Mouse (Mus musculus): ENCODE measurements at regions not wholly inside any gene's neighbourhood (a gene's known extent, or its start where the extent isn't known, plus 50 kb on each side); places are given as distances from the start of the nearest gene placed in this dataset.

GRCm38 (mm10) chr6:91573487-91573886, 57.8 kb downstream of the Lsm3 start:
- Histone ChIP-seq H3K4me1 (ENCODE audit: control insufficient read depth, insufficient read depth, low read length) (no peaks in the 10 kb centered on the region), H3K36me3 (ENCODE audit: control insufficient read depth, insufficient read depth, low read length) (no peaks in the 10 kb centered on the region), H3K9me3 (replicated peaks; ENCODE audit: control insufficient read depth, low read length) (no peaks in the 10 kb centered on the region), H3K4me2 (ENCODE audit: low read depth, low read length) (no peak overlapping the region), H3K27ac (ENCODE audit: low read length) (no peak overlapping the region), H3K27me3 (ENCODE audit: control insufficient read depth, insufficient read depth, low read length) (no peaks in the 10 kb centered on the region), H3K4me3 (replicated peaks; ENCODE audit: low read length) (no peak overlapping the region), H3K9ac (ENCODE audit: low read length) (no peak overlapping the region)
- ATAC-seq (ENCODE audit: insufficient read depth, low FRiP score) = no peak
- 84% methylated on average over 8 of the region's 8 CpGs for WGBS

GRCm38 (mm10) chr6:91574414-91574813, 58.7 kb downstream of the Lsm3 start:
- Histone ChIP-seq H3K4me2 (ENCODE audit: low read depth, low read length) (no peak overlapping the region), H3K4me3 (replicated peaks; ENCODE audit: low read length) (no peak overlapping the region), H3K36me3 (ENCODE audit: control insufficient read depth, insufficient read depth, low read length) (no peaks in the 10 kb centered on the region), H3K9ac (ENCODE audit: low read length) (no peak overlapping the region), H3K4me1 (ENCODE audit: control insufficient read depth, insufficient read depth, low read length) (no peaks in the 10 kb centered on the region), H3K27ac (ENCODE audit: low read length) (no peak overlapping the region), H3K9me3 (replicated peaks; ENCODE audit: control insufficient read depth, low read length) (no peaks in the 10 kb centered on the region), H3K27me3 (ENCODE audit: control insufficient read depth, insufficient read depth, low read length) (no peaks in the 10 kb centered on the region)
- no peak for ATAC-seq (ENCODE audit: insufficient read depth, low FRiP score)
- WGBS = 82% methylated on average over 10 of the region's 10 CpGs

- Histone ChIP-seq H3K27me3 (ENCODE audit: control insufficient read depth, insufficient read depth, low read length) (no peaks in the 10 kb centered on the region), H3K9ac (ENCODE audit: low read length) (no peak overlapping the region), H3K4me1 (ENCODE audit: control insufficient read depth, insufficient read depth, low read length) (no peaks in the 10 kb centered on the region), H3K9me3 (replicated peaks; ENCODE audit: control insufficient read depth, low read length) (no peaks in the 10 kb centered on the region), H3K36me3 (ENCODE audit: control insufficient read depth, insufficient read depth, low read length) (no peaks in the 10 kb centered on the region), H3K4me3 (replicated peaks; ENCODE audit: low read length) (no peak overlapping the region), H3K27ac (ENCODE audit: low read length) (no peak overlapping the region), H3K4me2 (ENCODE audit: low read depth, low read length) (no peak overlapping the region)
- 60% methylated on average over 4 of the region's 4 CpGs for WGBS
- peak; percentile 63; the same call in 1 of the 2 replicates for ATAC-seq (ENCODE audit: insufficient read depth, low FRiP score)
These were observed 60.1 kb downstream of the Lsm3 start for GRCm38 (mm10) chr6:91575662-91576364.

- Histone ChIP-seq H3K27me3 (ENCODE audit: control insufficient read depth, insufficient read depth, low read length) (no peaks in the 10 kb centered on the region), H3K4me3 (replicated peaks; ENCODE audit: low read length) (no peak overlapping the region), H3K4me2 (ENCODE audit: low read depth, low read length) (no peak overlapping the region), H3K36me3 (ENCODE audit: control insufficient read depth, insufficient read depth, low read length) (no peaks in the 10 kb centered on the region), H3K27ac (ENCODE audit: low read length) (no peak overlapping the region), H3K4me1 (ENCODE audit: control insufficient read depth, insufficient read depth, low read length) (no peaks in the 10 kb centered on the region), H3K9me3 (replicated peaks; ENCODE audit: control insufficient read depth, low read length) (no peaks in the 10 kb centered on the region), H3K9ac (ENCODE audit: low read length) (no peak overlapping the region)
- 41% methylated on average over 15 of the region's 15 CpGs for WGBS
- no peak for ATAC-seq (ENCODE audit: insufficient read depth, low FRiP score)
These were observed 61.2 kb downstream of the Lsm3 start for GRCm38 (mm10) chr6:91576906-91577305.

GRCm38 (mm10) chr6:91579666-91580065, 63.9 kb downstream of the Lsm3 start:
- no peaks in the 10 kb centered on the region for H3K4me1 ChIP-seq (ENCODE audit: control insufficient read depth, insufficient read depth, low read length)
- H3K27ac ChIP-seq (ENCODE audit: low read length) = no peak overlapping the region
- H3K9ac ChIP-seq (ENCODE audit: low read length) = no peak overlapping the region
- ATAC-seq (ENCODE audit: insufficient read depth, low FRiP score) = no peak
- 77% methylated on average over 10 of the region's 10 CpGs for WGBS
- H3K9me3 ChIP-seq (replicated peaks; ENCODE audit: control insufficient read depth, low read length) = no peaks in the 10 kb centered on the region
- H3K4me2 ChIP-seq (ENCODE audit: low read depth, low read length) = no peak overlapping the region
- H3K4me3 ChIP-seq (replicated peaks; ENCODE audit: low read length) = no peak overlapping the region
- H3K36me3 ChIP-seq (ENCODE audit: control insufficient read depth, insufficient read depth, low read length) = no peaks in the 10 kb centered on the region
- no peaks in the 10 kb centered on the region for H3K27me3 ChIP-seq (ENCODE audit: control insufficient read depth, insufficient read depth, low read length)

- H3K36me3 ChIP-seq (ENCODE audit: control insufficient read depth, insufficient read depth, low read length) = no peaks in the 10 kb centered on the region
- no peaks in the 10 kb centered on the region for H3K4me1 ChIP-seq (ENCODE audit: control insufficient read depth, insufficient read depth, low read length)
- WGBS = 86% methylated on average over 6 of the region's 6 CpGs
- H3K4me2 ChIP-seq (ENCODE audit: low read depth, low read length) = no peak overlapping the region
- ATAC-seq (ENCODE audit: insufficient read depth, low FRiP score) = no peak
- H3K9me3 ChIP-seq (replicated peaks; ENCODE audit: control insufficient read depth, low read length) = no peaks in the 10 kb centered on the region
- no peak overlapping the region for H3K27ac ChIP-seq (ENCODE audit: low read length)
- no peaks in the 10 kb centered on the region for H3K27me3 ChIP-seq (ENCODE audit: control insufficient read depth, insufficient read depth, low read length)
- no peak overlapping the region for H3K4me3 ChIP-seq (replicated peaks; ENCODE audit: low read length)
- H3K9ac ChIP-seq (ENCODE audit: low read length) = no peak overlapping the region
These were observed 64.9 kb downstream of the Lsm3 start for GRCm38 (mm10) chr6:91580607-91581006.

- Histone ChIP-seq H3K36me3 (ENCODE audit: control insufficient read depth, insufficient read depth, low read length) (no peaks in the 10 kb centered on the region), H3K27me3 (ENCODE audit: control insufficient read depth, insufficient read depth, low read length) (no peaks in the 10 kb centered on the region), H3K4me3 (replicated peaks; ENCODE audit: low read length) (no peak overlapping the region), H3K9ac (ENCODE audit: low read length) (no peak overlapping the region), H3K9me3 (replicated peaks; ENCODE audit: control insufficient read depth, low read length) (no peaks in the 10 kb centered on the region), H3K4me1 (ENCODE audit: control insufficient read depth, insufficient read depth, low read length) (no peaks in the 10 kb centered on the region), H3K27ac (ENCODE audit: low read length) (no peak overlapping the region), H3K4me2 (ENCODE audit: low read depth, low read length) (no peak overlapping the region)
- 87% methylated on average over 5 of the region's 5 CpGs for WGBS
- ATAC-seq (ENCODE audit: insufficient read depth, low FRiP score) = no peak
These were observed 66.6 kb downstream of the Lsm3 start for GRCm38 (mm10) chr6:91582338-91582737.

- H3K36me3 ChIP-seq (ENCODE audit: control insufficient read depth, insufficient read depth, low read length) = no peaks in the 10 kb centered on the region
- H3K4me2 ChIP-seq (ENCODE audit: low read depth, low read length) = no peak overlapping the region
- no peaks in the 10 kb centered on the region for H3K9me3 ChIP-seq (replicated peaks; ENCODE audit: control insufficient read depth, low read length)
- H3K4me1 ChIP-seq (ENCODE audit: control insufficient read depth, insufficient read depth, low read length) = no peaks in the 10 kb centered on the region
- H3K9ac ChIP-seq (ENCODE audit: low read length) = no peak overlapping the region
- H3K27me3 ChIP-seq (ENCODE audit: control insufficient read depth, insufficient read depth, low read length) = no peaks in the 10 kb centered on the region
- H3K27ac ChIP-seq (ENCODE audit: low read length) = no peak overlapping the region
- no peak overlapping the region for H3K4me3 ChIP-seq (replicated peaks; ENCODE audit: low read length)
- no peak for ATAC-seq (ENCODE audit: insufficient read depth, low FRiP score)
- 78% methylated on average over 5 of the region's 5 CpGs for WGBS
These were observed 67.6 kb downstream of the Lsm3 start for GRCm38 (mm10) chr6:91583346-91583745.

GRCm38 (mm10) chr6:91585543-91585942, 69.8 kb downstream of the Lsm3 start:
- Histone ChIP-seq H3K9me3 (replicated peaks; ENCODE audit: control insufficient read depth, low read length) (no peaks in the 10 kb centered on the region), H3K4me3 (replicated peaks; ENCODE audit: low read length) (no peak overlapping the region), H3K27ac (ENCODE audit: low read length) (no peak overlapping the region), H3K4me1 (ENCODE audit: control insufficient read depth, insufficient read depth, low read length) (peaks cover 2% of the 10 kb centered on the region; the same call in 1 of the 2 replicates), H3K36me3 (ENCODE audit: control insufficient read depth, insufficient read depth, low read length) (no peaks in the 10 kb centered on the region), H3K27me3 (ENCODE audit: control insufficient read depth, insufficient read depth, low read length) (no peaks in the 10 kb centered on the region), H3K4me2 (ENCODE audit: low read depth, low read length) (no peak overlapping the region), H3K9ac (ENCODE audit: low read length) (no peak overlapping the region)
- 80% methylated on average over 3 of the region's 3 CpGs for WGBS
- ATAC-seq (ENCODE audit: insufficient read depth, low FRiP score) = no peak
